Mouse (Mus musculus) limb, embryonic 14.5 days (tissue): ENCODE results near the gene Car5a. TPM values are rescaled to one million over a fixed set of nuclear protein-coding genes. Genes with fewer than 3 reads are reported as not detected.
A peak's percentile ranks its signal among the peaks of the same experiment; 100 is the strongest.

ENCODE experiments used
- ATAC-seq: fragments of 200-750 bp; cut with Nextera tagmentation; 2 replicates; pipeline ENCODE4 v1.8.0; 2017; ENCODE audit warnings: low read depth, moderate number of reproducible peaks, moderate TSS enrichment; ENCODE audit not compliant: low FRiP score
- DNase-seq: peaks from one replicate; pipeline ENCODE4 v3.0.0-alpha.2; 2015; ENCODE audit warnings: low spot score
- H3K27ac ChIP-seq: fragments of 300-500 bp; sonication (generic); replicated peaks from 2 replicates; pipeline ENCODE4 v1.5.1; 2014; ENCODE audit warnings: low read depth, mild to moderate bottlenecking, low read length, moderate library complexity, mixed read lengths
- H3K27me3 ChIP-seq: fragments of 300-500 bp; sonication (generic); 2 replicates; pipeline ENCODE4 v1.6.1; 2014; ENCODE audit warnings: low read length, mixed read lengths; ENCODE audit not compliant: control insufficient read depth, insufficient read depth
- H3K36me3 ChIP-seq: fragments of 300-500 bp; sonication (generic); 2 replicates; pipeline ENCODE4 v1.6.1; 2014; ENCODE audit warnings: mild to moderate bottlenecking, low read length, moderate library complexity, mixed read lengths; ENCODE audit not compliant: control insufficient read depth, insufficient read depth
- H3K4me1 ChIP-seq: fragments of 300-500 bp; sonication (generic); 2 replicates; pipeline ENCODE4 v1.6.1; 2014; ENCODE audit warnings: antibody characterized with exemption, low read length, mixed read lengths; ENCODE audit not compliant: control insufficient read depth, insufficient read depth
- H3K4me2 ChIP-seq: fragments of 300-500 bp; sonication (generic); replicated peaks from 2 replicates; pipeline ENCODE4 v1.6.1; 2014; ENCODE audit warnings: low read depth, mild to moderate bottlenecking, low read length, moderate library complexity; ENCODE audit not compliant: severe bottlenecking
- H3K4me3 ChIP-seq: fragments of 300-500 bp; sonication (generic); replicated peaks from 2 replicates; pipeline ENCODE4 v1.5.1; 2014; ENCODE audit warnings: low read length
- H3K9ac ChIP-seq: fragments of 300-500 bp; sonication (generic); 2 replicates; pipeline ENCODE4 v1.6.1; 2014; ENCODE audit warnings: mild to moderate bottlenecking, low read depth, low read length, moderate library complexity; ENCODE audit not compliant: severe bottlenecking
- H3K9me3 ChIP-seq: fragments of 300-500 bp; sonication (generic); 2 replicates; pipeline ENCODE4 v1.6.1; 2016; ENCODE audit warnings: low read length; ENCODE audit not compliant: control insufficient read depth
- POLR2A ChIP-seq: fragments of 200-500 bp; IDR thresholded peaks from 2 replicates; pipeline ENCODE4 v1.8.0; 2012; ENCODE audit warnings: inconsistent platforms, mild to moderate bottlenecking, moderate library complexity, borderline replicate concordance; ENCODE audit not compliant: insufficient read depth, insufficient read length; ENCODE audit errors: extremely low read depth
- WGBS: fragments of 180-500 bp; shearing (Covaris S2); extraction: QIAGEN DNeasy Blood & Tissue Kit; methylation state at CpG from one replicate; pipeline ENCODE4 v1.1.7; 2014; 5-methylcytosine and 5-hydroxymethylcytosine counted together
- polyA plus RNA-seq, 2 experiments: library from polyadenylated mRNA; depleted of rRNA in 1 of 2; stranded (reverse) in 1 of 2; unstranded in 1 of 2; fragments of >200 nt; fragmentation: Nextera tagmentation in 1 of 2; extraction: Ambion mirVana in 1 of 2; gene quantifications; 2 replicates each; pipeline versions ENCODE4 v1.2.1 to v1.2.3; 2012 to 2014

Gene Car5a
- polyA plus RNA-seq, 2 experiments, result not detected

- 44% methylated on average over 3 of the region's 3 CpGs for WGBS
- no peak overlapping the region for H3K4me3 ChIP-seq
- ATAC-seq (peak; percentile 48; the same call in 1 of the 2 replicates), DNase-seq (peak; percentile 47)
- H3K27ac ChIP-seq, result no peak overlapping the region
- no peaks in the 10 kb centered on the region for H3K4me1 ChIP-seq
- H3K9ac ChIP-seq, result no peak overlapping the region
- H3K27me3 ChIP-seq, result no peaks in the 10 kb centered on the region
- H3K4me2 ChIP-seq, result no peak overlapping the region
- H3K36me3 ChIP-seq, result no peaks in the 10 kb centered on the region
- no peaks in the 10 kb centered on the region for H3K9me3 ChIP-seq
- TF ChIP-seq POLR2A, result no peak
Observed at GRCm38 (mm10) chr8:121919731-121920130, 25.0 kb downstream of the Car5a start.

GRCm38 (mm10) chr8:121919158-121919557, 25.5 kb downstream of the Car5a start:
- 79% methylated on average over 4 of the region's 4 CpGs for WGBS
- no peak overlapping the region for H3K4me2 ChIP-seq
- ATAC-seq, result no peak
- no peaks in the 10 kb centered on the region for H3K4me1 ChIP-seq
- no peak for TF ChIP-seq POLR2A
- H3K9me3 ChIP-seq, result no peaks in the 10 kb centered on the region
- no peaks in the 10 kb centered on the region for H3K27me3 ChIP-seq
- no peak overlapping the region for H3K4me3 ChIP-seq
- no peaks in the 10 kb centered on the region for H3K36me3 ChIP-seq
- no peak for DNase-seq
- H3K9ac ChIP-seq, result no peak overlapping the region
- no peak overlapping the region for H3K27ac ChIP-seq

- no peak for TF ChIP-seq POLR2A
- 76% methylated on average over 8 of the region's 8 CpGs for WGBS
- Histone ChIP-seq H3K4me3 (no peak overlapping the region), H3K4me2 (no peak overlapping the region), H3K27ac (no peak overlapping the region), H3K4me1 (peaks cover 3% of the 10 kb centered on the region; the same call in 1 of the 2 replicates), H3K9me3 (no peaks in the 10 kb centered on the region), H3K36me3 (no peaks in the 10 kb centered on the region), H3K27me3 (no peaks in the 10 kb centered on the region), H3K9ac (no peak overlapping the region)
- DNase-seq, result no peak
- no peak for ATAC-seq
Observed at GRCm38 (mm10) chr8:121913378-121913777, 31.3 kb downstream of the Car5a start.

- no peak for TF ChIP-seq POLR2A
- no peaks in the 10 kb centered on the region for H3K27me3 ChIP-seq
- 75% methylated on average over 3 of the region's 3 CpGs for WGBS
- peaks cover 5% of the 10 kb centered on the region; the same call in 1 of the 2 replicates for H3K4me1 ChIP-seq
- H3K9me3 ChIP-seq, result no peaks in the 10 kb centered on the region
- H3K36me3 ChIP-seq, result no peaks in the 10 kb centered on the region
- ATAC-seq, result no peak
- H3K4me3 ChIP-seq, result no peak overlapping the region
- no peak overlapping the region for H3K4me2 ChIP-seq
- H3K27ac ChIP-seq, result no peak overlapping the region
- H3K9ac ChIP-seq, result no peak overlapping the region
- no peak for DNase-seq
Observed at GRCm38 (mm10) chr8:121912831-121913230, 31.9 kb downstream of the Car5a start.

- Histone ChIP-seq H3K9me3 (no peaks in the 10 kb centered on the region), H3K4me1 (peaks cover 6% of the 10 kb centered on the region; the same call in 1 of the 2 replicates), H3K4me3 (no peak overlapping the region), H3K4me2 (no peak overlapping the region), H3K9ac (no peak overlapping the region), H3K36me3 (no peaks in the 10 kb centered on the region), H3K27ac (no peak overlapping the region), H3K27me3 (no peaks in the 10 kb centered on the region)
- WGBS, result 78% methylated on average over 7 of the region's 7 CpGs
- ATAC-seq, result no peak
- TF ChIP-seq POLR2A, result no peak
- no peak for DNase-seq
Observed at GRCm38 (mm10) chr8:121911987-121912386, 32.7 kb downstream of the Car5a start.

GRCm38 (mm10) chr8:121911400-121911799, 33.3 kb downstream of the Car5a start:
- no peak overlapping the region for H3K9ac ChIP-seq
- no peaks in the 10 kb centered on the region for H3K27me3 ChIP-seq
- H3K27ac ChIP-seq, result no peak overlapping the region
- H3K36me3 ChIP-seq, result no peaks in the 10 kb centered on the region
- no peak for TF ChIP-seq POLR2A
- H3K9me3 ChIP-seq, result no peaks in the 10 kb centered on the region
- WGBS, result 84% methylated on average over 6 of the region's 6 CpGs
- no peak for ATAC-seq
- H3K4me2 ChIP-seq, result no peak overlapping the region
- no peak overlapping the region for H3K4me3 ChIP-seq
- H3K4me1 ChIP-seq, result peaks cover 10% of the 10 kb centered on the region; the same call in 1 of the 2 replicates
- no peak for DNase-seq
